Mouse (Mus musculus) limb, embryonic 13.5 days (tissue): ENCODE measurements around the gene Galntl6. TPM values are rescaled to one million over a fixed set of nuclear protein-coding genes. Genes with fewer than 3 reads are reported as not detected.

Experiments
- ATAC-seq: fragments of 200-750 bp; cut with Nextera tagmentation; 2 replicates; pipeline ENCODE4 v1.8.0; 2017; ENCODE audit warnings: low read depth, moderate number of reproducible peaks, moderate TSS enrichment; ENCODE audit not compliant: low FRiP score
- H3K27ac ChIP-seq: fragments of 300-500 bp; sonication (generic); 2 replicates; pipeline ENCODE4 v1.5.1; 2015; ENCODE audit warnings: inconsistent platforms, mild to moderate bottlenecking, moderate library complexity
- H3K27me3 ChIP-seq: fragments of 300-500 bp; sonication (generic); 2 replicates; pipeline ENCODE4 v1.6.1; 2015; ENCODE audit warnings: mild to moderate bottlenecking, inconsistent platforms
- H3K36me3 ChIP-seq: fragments of 300-500 bp; sonication (generic); 2 replicates; pipeline ENCODE4 v1.6.1; 2015; ENCODE audit warnings: inconsistent platforms, mild to moderate bottlenecking, moderate library complexity
- H3K4me1 ChIP-seq: fragments of 300-500 bp; sonication (generic); 2 replicates; pipeline ENCODE4 v1.6.1; 2015; ENCODE audit warnings: inconsistent platforms
- H3K4me2 ChIP-seq: fragments of 300-500 bp; sonication (generic); replicated peaks from 2 replicates; pipeline ENCODE4 v1.6.1; 2015; ENCODE audit warnings: inconsistent platforms, mild to moderate bottlenecking, moderate library complexity
- H3K4me3 ChIP-seq: fragments of 300-500 bp; sonication (generic); 2 replicates; pipeline ENCODE4 v1.5.1; 2015; ENCODE audit warnings: moderate library complexity, mild to moderate bottlenecking, inconsistent platforms
- H3K9ac ChIP-seq: fragments of 300-500 bp; sonication (generic); 2 replicates; pipeline ENCODE4 v1.6.1; 2015; ENCODE audit warnings: mild to moderate bottlenecking, inconsistent platforms
- H3K9me3 ChIP-seq: fragments of 300-500 bp; sonication (generic); 2 replicates; pipeline ENCODE4 v1.6.1; 2016; ENCODE audit warnings: inconsistent platforms
- WGBS: fragments of 180-500 bp; shearing (Covaris S2); methylation state at CpG from one replicate; pipeline ENCODE4 v1.1.7; 2015; 5-methylcytosine and 5-hydroxymethylcytosine counted together
- polyA plus RNA-seq: library from polyadenylated mRNA; unstranded; fragments of >200 nt; fragmentation: Nextera tagmentation; extraction: Ambion mirVana; gene quantifications from 2 replicates; pipeline ENCODE4 v1.2.1, GENCODE M21; 2015

Gene Galntl6
- polyA plus RNA-seq, 1 experiment from 2014 or later = 1.5 TPM

GRCm38 (mm10) chr8:58023426-58024176, 888.8 kb downstream of the Galntl6 start:
- no peaks in the 10 kb centered on the region for H3K36me3 ChIP-seq
- no peak overlapping the region for H3K9ac ChIP-seq
- H3K4me2 ChIP-seq = no peak overlapping the region
- H3K4me1 ChIP-seq = no peaks in the 10 kb centered on the region
- 64% methylated on average over 2 of the region's 2 CpGs for WGBS
- H3K27ac ChIP-seq = no peak overlapping the region
- ATAC-seq = no peak
- H3K4me3 ChIP-seq = no peak overlapping the region
- no peaks in the 10 kb centered on the region for H3K27me3 ChIP-seq
- no peaks in the 10 kb centered on the region for H3K9me3 ChIP-seq

GRCm38 (mm10) chr8:57989428-57990171, 922.8 kb downstream of the Galntl6 start:
- Histone ChIP-seq H3K27me3 (no peaks in the 10 kb centered on the region), H3K9ac (no peak overlapping the region), H3K36me3 (no peaks in the 10 kb centered on the region), H3K4me1 (no peaks in the 10 kb centered on the region), H3K4me2 (no peak overlapping the region), H3K9me3 (no peaks in the 10 kb centered on the region), H3K4me3 (no peak overlapping the region), H3K27ac (no peak overlapping the region)
- WGBS = 82% methylated on average over 1 of the region's 1 CpGs
- no peak for ATAC-seq

DNA sequence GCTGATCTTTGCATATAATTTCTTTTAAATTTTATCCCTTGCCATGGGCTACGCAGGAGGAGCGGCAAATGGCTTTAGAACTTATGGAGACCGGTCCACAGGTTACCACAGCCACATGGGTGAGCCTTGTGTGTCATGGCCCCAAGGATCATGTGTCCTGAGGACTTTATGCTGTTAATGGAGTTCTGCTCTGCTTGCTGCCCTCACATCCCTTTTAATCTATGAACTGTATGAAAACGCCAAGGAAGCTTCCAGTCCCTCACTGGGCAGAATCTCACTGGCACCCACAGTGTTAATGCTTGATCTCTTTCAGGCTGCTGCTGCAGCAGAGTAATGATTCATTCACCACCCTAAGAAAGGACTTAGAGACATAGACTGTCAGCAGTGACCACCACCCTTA, 935.1 kb downstream of the Galntl6 start:
- ATAC-seq = no peak
- no peaks in the 10 kb centered on the region for H3K9me3 ChIP-seq
- H3K4me3 ChIP-seq = no peak overlapping the region
- no peaks in the 10 kb centered on the region for H3K36me3 ChIP-seq
- no peaks in the 10 kb centered on the region for H3K4me1 ChIP-seq
- H3K27me3 ChIP-seq = no peaks in the 10 kb centered on the region
- 80% methylated on average over 4 of the region's 4 CpGs for WGBS
- H3K4me2 ChIP-seq = no peak overlapping the region
- no peak overlapping the region for H3K27ac ChIP-seq
- no peak overlapping the region for H3K9ac ChIP-seq

- WGBS = 41% methylated on average over 2 of the region's 2 CpGs
These were observed 938.3 kb downstream of the Galntl6 start for GRCm38 (mm10) chr8:57974093-57974492.

DNA sequence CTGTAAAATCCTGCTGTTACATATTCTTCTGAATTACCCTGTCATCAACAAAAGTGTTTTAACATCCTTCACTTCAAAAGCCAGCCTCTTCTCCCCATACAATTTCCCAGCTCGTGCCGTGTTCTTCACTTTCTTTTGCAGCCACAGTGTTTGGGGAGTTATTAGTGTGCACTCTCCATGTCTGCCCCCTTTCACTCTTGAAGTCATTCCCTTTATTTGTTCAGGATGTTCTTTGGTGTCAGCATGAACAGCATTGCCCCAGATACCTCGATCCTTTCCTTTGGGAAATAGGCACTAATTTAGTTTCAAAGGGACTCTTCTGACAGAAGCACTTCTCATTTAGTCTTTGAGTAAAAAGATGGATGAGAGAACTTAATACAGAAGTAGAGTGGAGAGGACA, 939.6 kb downstream of the Galntl6 start:
- no peak overlapping the region for H3K4me3 ChIP-seq
- H3K9me3 ChIP-seq = no peaks in the 10 kb centered on the region
- no peaks in the 10 kb centered on the region for H3K4me1 ChIP-seq
- no peaks in the 10 kb centered on the region for H3K27me3 ChIP-seq
- 39% methylated on average over 3 of the region's 3 CpGs for WGBS
- no peak overlapping the region for H3K27ac ChIP-seq
- ATAC-seq = no peak
- H3K9ac ChIP-seq = no peak overlapping the region
- no peaks in the 10 kb centered on the region for H3K36me3 ChIP-seq
- no peak overlapping the region for H3K4me2 ChIP-seq

More at GRCm38 (mm10) chr8:57974093-57974492, 938.3 kb downstream of the Galntl6 start:
- H3K9me3 ChIP-seq = no peaks in the 10 kb centered on the region
- no peak overlapping the region for H3K27ac ChIP-seq
- ATAC-seq = no peak
- no peaks in the 10 kb centered on the region for H3K36me3 ChIP-seq
- no peak overlapping the region for H3K9ac ChIP-seq
- no peak overlapping the region for H3K4me3 ChIP-seq
- H3K4me1 ChIP-seq = no peaks in the 10 kb centered on the region
- H3K4me2 ChIP-seq = no peak overlapping the region
- H3K27me3 ChIP-seq = no peaks in the 10 kb centered on the region

DNA sequence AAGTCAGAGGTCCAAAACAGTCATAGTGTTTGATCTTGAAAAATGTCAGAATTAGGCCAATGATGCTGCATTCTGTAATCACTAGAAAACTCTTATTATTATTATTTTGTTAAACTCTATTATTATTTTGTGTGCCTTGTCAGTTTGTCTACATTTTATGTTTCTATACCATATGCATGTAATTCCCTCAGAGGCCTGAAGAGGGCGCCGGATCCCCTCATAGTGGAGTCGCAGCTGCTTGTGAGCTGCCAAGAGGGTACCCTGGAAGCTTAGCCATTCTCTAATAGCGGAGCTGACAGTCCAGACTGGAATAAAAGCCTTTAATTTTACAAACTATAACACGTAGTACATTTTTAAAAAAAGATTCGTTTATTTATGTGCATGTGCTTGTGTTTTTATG, 945.8 kb downstream of the Galntl6 start:
- H3K4me2 ChIP-seq = no peak overlapping the region
- peaks cover 4% of the 10 kb centered on the region; the same call in 1 of the 2 replicates for H3K27me3 ChIP-seq
- no peaks in the 10 kb centered on the region for H3K9me3 ChIP-seq
- H3K4me3 ChIP-seq = no peak overlapping the region
- H3K9ac ChIP-seq = no peak overlapping the region
- ATAC-seq = no peak
- H3K36me3 ChIP-seq = no peaks in the 10 kb centered on the region
- peaks cover 4% of the 10 kb centered on the region; the same call in 1 of the 2 replicates for H3K4me1 ChIP-seq
- 20% methylated on average over 6 of the region's 6 CpGs for WGBS
- H3K27ac ChIP-seq = no peak overlapping the region

DNA sequence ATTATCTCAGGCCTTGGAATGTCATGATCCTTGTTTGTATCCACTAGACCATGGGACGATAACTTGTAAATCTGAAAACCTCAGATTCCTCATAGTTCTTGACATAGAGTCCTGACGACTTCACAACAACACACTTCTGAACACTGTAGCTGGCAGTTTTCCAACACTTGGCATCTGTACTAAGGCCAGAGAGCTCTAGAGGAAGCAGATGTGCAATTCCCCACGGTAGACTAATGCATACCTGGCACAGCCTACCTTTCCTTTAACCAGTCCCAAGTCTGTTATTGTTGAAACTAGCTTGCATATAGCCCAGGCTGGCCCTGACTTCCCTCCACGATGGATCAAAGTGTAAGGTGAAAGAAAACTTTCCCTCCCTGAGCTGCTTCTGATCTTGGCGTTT, 946.9 kb downstream of the Galntl6 start:
- ATAC-seq = peak; percentile 66
- Histone ChIP-seq H3K9me3 (no peaks in the 10 kb centered on the region), H3K4me2 (no peak overlapping the region), H3K27ac (no peak overlapping the region), H3K36me3 (no peaks in the 10 kb centered on the region), H3K4me3 (no peak overlapping the region), H3K27me3 (peaks cover 4% of the 10 kb centered on the region; the same call in 1 of the 2 replicates), H3K9ac (no peak overlapping the region), H3K4me1 (peaks cover 4% of the 10 kb centered on the region; the same call in 1 of the 2 replicates)
- WGBS = 16% methylated on average over 5 of the region's 5 CpGs

DNA sequence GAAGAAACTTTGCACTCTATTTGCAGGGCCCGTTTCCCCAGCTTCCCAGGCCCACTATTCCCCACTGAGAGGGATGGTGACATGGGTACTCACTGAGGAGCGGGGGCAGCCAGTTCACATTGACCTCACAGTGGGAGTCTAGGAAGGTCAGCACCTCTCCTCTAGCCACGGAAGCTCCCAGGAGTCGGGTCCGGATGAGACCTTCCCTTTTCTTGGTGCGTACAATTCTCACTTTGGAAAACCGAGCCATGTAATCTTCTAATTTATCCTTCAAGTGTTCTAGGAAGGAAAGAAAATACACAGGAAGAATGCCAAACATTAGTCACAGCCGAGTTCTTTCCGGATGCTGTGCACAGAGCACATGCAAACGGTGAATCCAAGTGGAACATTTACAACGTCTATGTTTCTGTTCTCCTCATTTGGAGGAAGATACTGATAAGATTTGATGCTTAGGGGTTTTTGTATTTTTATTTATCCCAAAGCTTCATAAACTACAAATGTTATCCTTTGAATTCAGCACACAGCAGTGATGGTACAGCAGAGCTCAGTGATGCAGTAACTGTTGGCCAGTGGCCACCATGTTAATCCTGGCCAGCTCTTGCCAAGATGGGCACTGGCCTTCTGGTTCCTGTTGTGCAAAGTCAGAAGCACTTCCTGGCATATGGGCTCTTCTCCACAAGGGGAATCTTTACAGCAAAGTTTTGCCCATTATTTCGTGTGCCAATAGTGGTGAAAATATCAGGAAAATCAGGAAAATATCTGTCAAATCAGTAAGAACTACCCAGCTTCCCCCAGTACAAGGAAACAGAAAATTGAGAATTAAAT, 949.9 kb downstream of the Galntl6 start:
- Histone ChIP-seq H3K9ac (no peak overlapping the region), H3K4me2 (no peak overlapping the region), H3K36me3 (no peaks in the 10 kb centered on the region), H3K9me3 (no peaks in the 10 kb centered on the region), H3K27me3 (peaks cover 4% of the 10 kb centered on the region; the same call in 1 of the 2 replicates), H3K4me3 (no peak overlapping the region), H3K27ac (no peak overlapping the region), H3K4me1 (peaks cover 4% of the 10 kb centered on the region; the same call in 1 of the 2 replicates)
- no peak for ATAC-seq
- 49% methylated on average over 12 of the region's 12 CpGs for WGBS

- no peak overlapping the region for H3K4me3 ChIP-seq
- no peak overlapping the region for H3K9ac ChIP-seq
- no peak overlapping the region for H3K27ac ChIP-seq
- 70% methylated on average over 3 of the region's 3 CpGs for WGBS
- ATAC-seq = no peak
- no peaks in the 10 kb centered on the region for H3K4me1 ChIP-seq
- H3K9me3 ChIP-seq = no peaks in the 10 kb centered on the region
- H3K27me3 ChIP-seq = peaks cover 4% of the 10 kb centered on the region; the same call in 1 of the 2 replicates
- no peak overlapping the region for H3K4me2 ChIP-seq
- no peaks in the 10 kb centered on the region for H3K36me3 ChIP-seq
These were observed 953.3 kb downstream of the Galntl6 start for GRCm38 (mm10) chr8:57959136-57959535.

- no peak for ATAC-seq
These were observed 954.1 kb downstream of the Galntl6 start for GRCm38 (mm10) chr8:57958121-57958901.

DNA sequence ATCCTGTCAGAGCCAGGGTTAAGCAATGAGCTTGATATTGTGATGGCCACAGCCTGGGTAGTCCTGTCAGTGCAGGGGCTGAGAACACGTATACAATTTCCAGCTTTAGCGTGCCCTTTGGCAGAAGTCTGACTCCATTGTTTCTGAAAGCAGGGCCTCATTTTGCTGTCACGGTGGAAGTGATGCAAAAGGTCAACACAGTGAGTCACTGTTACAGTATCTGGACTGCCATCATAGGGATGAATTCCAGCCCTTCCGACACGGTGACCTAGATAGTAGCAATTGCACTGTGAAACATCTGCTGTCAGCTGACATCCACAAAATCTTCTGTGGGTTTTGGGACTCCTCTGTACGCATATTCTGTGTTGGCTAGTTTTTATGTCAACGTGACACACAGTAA, 956.9 kb downstream of the Galntl6 start:
- H3K4me3 ChIP-seq = no peak overlapping the region
- no peaks in the 10 kb centered on the region for H3K27me3 ChIP-seq
- no peaks in the 10 kb centered on the region for H3K36me3 ChIP-seq
- ATAC-seq = no peak
- H3K9me3 ChIP-seq = no peaks in the 10 kb centered on the region
- no peak overlapping the region for H3K27ac ChIP-seq
- 88% methylated on average over 7 of the region's 7 CpGs for WGBS
- no peak overlapping the region for H3K9ac ChIP-seq
- no peaks in the 10 kb centered on the region for H3K4me1 ChIP-seq
- no peak overlapping the region for H3K4me2 ChIP-seq

More at GRCm38 (mm10) chr8:57958121-57958901, 954.1 kb downstream of the Galntl6 start:
- Histone ChIP-seq H3K9ac (no peak overlapping the region), H3K4me3 (no peak overlapping the region), H3K4me1 (no peaks in the 10 kb centered on the region), H3K36me3 (no peaks in the 10 kb centered on the region), H3K27me3 (no peaks in the 10 kb centered on the region), H3K9me3 (no peaks in the 10 kb centered on the region), H3K4me2 (no peak overlapping the region), H3K27ac (no peak overlapping the region)
- 42% methylated on average over 16 of the region's 16 CpGs for WGBS
